Mouse (Mus musculus): ENCODE data around the gene Csf1. TPM values are rescaled to one million over a fixed set of nuclear protein-coding genes. Genes with fewer than 3 reads are reported as not detected.

Csf1 gene
- polyA plus RNA-seq (2012; rRNA removed; ENCODE audit: low replicate concordance): 49.2 and 53.3 TPM in 2 replicates

GRCm38 (mm10) chr3:107759929-107760581 is at the start of gene Csf1:
Gene Csf1, minus strand, starts transcription at chr3:107760469.

GRCm38 (mm10) chr3:107695948-107696881 is 64.1 kb downstream of the Csf1 start, which contains the start of gene Ahcyl1:
Gene Ahcyl1, minus strand, starts transcription at chr3:107696560.

Other genes with a start within 250 kb of the Csf1 start
- gene Slc6a17, start 242.5 kb downstream of the Csf1 start, polyA plus RNA-seq (2012; rRNA removed; ENCODE audit: low replicate concordance): 0.41 and 0.57 TPM in 2 replicates
- gene Ubl4b, start 205.4 kb downstream of the Csf1 start, polyA plus RNA-seq (2012; rRNA removed; ENCODE audit: low replicate concordance): not detected in 2 replicates
- 0.24 and 0.94 TPM in 2 replicates for gene Alx3, start 165.4 kb downstream of the Csf1 start, polyA plus RNA-seq (2012; rRNA removed; ENCODE audit: low replicate concordance)
- not detected in 2 replicates for gene Gm10961, start 129.1 kb downstream of the Csf1 start, polyA plus RNA-seq (2012; rRNA removed; ENCODE audit: low replicate concordance)
- 44.2 and 61.5 TPM in 2 replicates for gene Strip1, start 128.8 kb downstream of the Csf1 start, polyA plus RNA-seq (2012; rRNA removed; ENCODE audit: low replicate concordance)
- gene Ahcyl1, start 63.9 kb downstream of the Csf1 start, polyA plus RNA-seq (2012; rRNA removed; ENCODE audit: low replicate concordance): 36.8 and 108 TPM in 2 replicates
- not detected in 2 replicates for gene Eps8l3, start 116.8 kb upstream of the Csf1 start, polyA plus RNA-seq (2012; rRNA removed; ENCODE audit: low replicate concordance)
- gene Gstm5, start 135.4 kb upstream of the Csf1 start, polyA plus RNA-seq (2012; rRNA removed; ENCODE audit: low replicate concordance): 19.5 and 56.4 TPM in 2 replicates
- 4.8 and 13.3 TPM in 2 replicates for gene Gstm7, start 171.3 kb upstream of the Csf1 start, polyA plus RNA-seq (2012; rRNA removed; ENCODE audit: low replicate concordance)
- 1.0 and 2.0 TPM in 2 replicates for gene Gstm6, start 183.3 kb upstream of the Csf1 start, polyA plus RNA-seq (2012; rRNA removed; ENCODE audit: low replicate concordance)
- gene Gstm3, start 208.8 kb upstream of the Csf1 start, polyA plus RNA-seq (2012; rRNA removed; ENCODE audit: low replicate concordance): 1.1 TPM in 1 of 2 replicates, not detected in the other
- 110 and 283 TPM in 2 replicates for gene Gstm2, start 226.0 kb upstream of the Csf1 start, polyA plus RNA-seq (2012; rRNA removed; ENCODE audit: low replicate concordance)

Measured in mammary gland, adult 2 months (tissue).